Mouse (Mus musculus) liver, embryonic 14.5 days (tissue): ENCODE results near the gene Mrpl43. TPM values are rescaled to one million over a fixed set of nuclear protein-coding genes. Genes with fewer than 3 reads are reported as not detected.

Source experiments
- ATAC-seq: fragments of 200-750 bp; cut with Nextera tagmentation; 2 replicates; pipeline ENCODE4 v1.8.0; 2017; ENCODE audit warnings: moderate number of reproducible peaks, mild to moderate bottlenecking, moderate library complexity; ENCODE audit not compliant: insufficient read depth
- DNase-seq, 3 experiments: peaks; one replicate each; pipeline ENCODE4 v3.0.0-alpha.2; 2012 to 2013; ENCODE audit warnings: low read depth in 3 of 3, low spot score in 3 of 3
- H3K27ac ChIP-seq: fragments of 300-500 bp; sonication (generic); 2 replicates; pipeline ENCODE4 v1.5.1; 2014; ENCODE audit warnings: moderate library complexity, mild to moderate bottlenecking, control low read depth, inconsistent platforms
- H3K27me3 ChIP-seq: fragments of 300-500 bp; sonication (generic); 2 replicates; pipeline ENCODE4 v1.6.1; 2014; ENCODE audit warnings: mild to moderate bottlenecking, low read length, moderate library complexity; ENCODE audit not compliant: control insufficient read depth, insufficient read depth
- H3K36me3 ChIP-seq: fragments of 300-500 bp; sonication (generic); replicated peaks from 2 replicates; pipeline ENCODE4 v1.6.1; 2014; ENCODE audit warnings: low read depth; ENCODE audit not compliant: control insufficient read depth, insufficient read depth
- H3K4me1 ChIP-seq, 2 experiments: fragments of 200-500 bp in 1 of 2; fragments of 300-500 bp in 1 of 2; sonication (generic) in 1 of 2; replicated peaks; 2 replicates each; pipeline ENCODE4 v1.6.1; 2012 to 2014; ENCODE audit warnings: antibody characterized with exemption in 1 of 2, inconsistent platforms in 1 of 2, low read length in 1 of 2; ENCODE audit not compliant: control insufficient read depth in 2 of 2, insufficient read depth in 2 of 2
- H3K4me2 ChIP-seq: fragments of 300-500 bp; sonication (generic); 2 replicates; pipeline ENCODE4 v1.6.1; 2014; ENCODE audit warnings: low read depth, mild to moderate bottlenecking, control low read depth, moderate library complexity
- H3K4me3 ChIP-seq, 2 experiments: fragments of 200-500 bp in 1 of 2; fragments of 300-500 bp in 1 of 2; sonication (generic) in 1 of 2; 2 replicates each; pipeline ENCODE4 v1.5.1; 2012 to 2014; ENCODE audit warnings: low read depth in 2 of 2, low read length in 2 of 2, mild to moderate bottlenecking in 2 of 2, control low read depth in 1 of 2, inconsistent platforms in 1 of 2, moderate library complexity in 1 of 2; ENCODE audit not compliant: insufficient read depth in 1 of 2
- H3K9ac ChIP-seq: fragments of 300-500 bp; sonication (generic); replicated peaks from 2 replicates; pipeline ENCODE4 v1.6.1; 2014; ENCODE audit warnings: mild to moderate bottlenecking, control low read depth, moderate library complexity
- H3K9me3 ChIP-seq: fragments of 300-500 bp; sonication (generic); 2 replicates; pipeline ENCODE4 v1.6.1; 2016; ENCODE audit warnings: low read length, mixed read lengths; ENCODE audit not compliant: control insufficient read depth
- CTCF ChIP-seq: IDR thresholded peaks from 2 replicates; pipeline ENCODE4 v1.5.1; 2016; ENCODE audit warnings: antibody characterized with exemption, low read depth, control low read depth
- EP300 ChIP-seq: IDR thresholded peaks from 2 replicates; pipeline ENCODE4 v1.6.1; 2016; ENCODE audit warnings: antibody characterized with exemption, low read depth
- WGBS: fragments of 180-500 bp; shearing (Covaris S2); extraction: QIAGEN DNeasy Blood & Tissue Kit; methylation state at CpG from one replicate; pipeline ENCODE4 v1.1.7; 2014; ENCODE audit not compliant: insufficient replicate concordance; 5-methylcytosine and 5-hydroxymethylcytosine counted together
- polyA plus RNA-seq, 2 experiments: library from polyadenylated mRNA; depleted of rRNA in 1 of 2; stranded (reverse) in 1 of 2; unstranded in 1 of 2; fragments of >200 nt; fragmentation: Nextera tagmentation in 1 of 2; extraction: Ambion mirVana in 1 of 2; gene quantifications; 2 replicates each; pipeline versions ENCODE4 v1.2.1 to v1.2.3; 2012 to 2014

Mrpl43 gene
- polyA plus RNA-seq, 2 experiments = 19.6 to 28.9 TPM

DNA sequence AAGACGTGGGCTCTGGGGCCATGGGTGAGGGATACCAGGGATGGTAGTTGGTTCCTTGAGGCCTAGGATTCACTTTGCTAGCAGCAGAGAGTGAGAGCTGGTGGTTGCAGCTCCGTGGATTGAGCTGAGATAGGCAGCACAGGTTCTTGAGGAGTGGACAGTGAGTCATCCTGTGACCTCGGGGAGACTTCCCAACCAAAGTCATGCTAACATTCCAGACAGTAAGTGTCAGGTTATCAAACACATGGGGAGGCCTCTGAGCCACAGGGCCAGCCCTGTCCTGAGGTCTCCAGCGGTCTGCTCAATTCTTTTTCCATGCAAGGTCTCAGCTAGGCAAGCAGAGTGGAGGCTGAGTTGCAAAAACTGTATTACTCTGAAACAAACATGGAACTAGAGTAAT is 4.4 kb upstream of the Mrpl43 start:
- TF ChIP-seq EP300 (no peak), CTCF (no peak)
- H3K9me3 ChIP-seq = no peaks in the 10 kb centered on the region
- H3K9ac ChIP-seq = no peak overlapping the region
- DNase-seq = no peak
- H3K27me3 ChIP-seq = peaks cover under 1% of the 10 kb centered on the region; the same call in 1 of the 2 replicates
- WGBS = 67% methylated on average over 4 of the region's 4 CpGs
- no peak overlapping the region for H3K4me2 ChIP-seq
- no peak for ATAC-seq
- no peak overlapping the region for H3K4me3 ChIP-seq
- no peak overlapping the region for H3K27ac ChIP-seq
- H3K36me3 ChIP-seq = peaks cover 2% of the 10 kb centered on the region
- peaks cover 0 to 24% of the 10 kb centered on the region in 2 experiments; a peak in 3 of 4 replicates for H3K4me1 ChIP-seq

DNA sequence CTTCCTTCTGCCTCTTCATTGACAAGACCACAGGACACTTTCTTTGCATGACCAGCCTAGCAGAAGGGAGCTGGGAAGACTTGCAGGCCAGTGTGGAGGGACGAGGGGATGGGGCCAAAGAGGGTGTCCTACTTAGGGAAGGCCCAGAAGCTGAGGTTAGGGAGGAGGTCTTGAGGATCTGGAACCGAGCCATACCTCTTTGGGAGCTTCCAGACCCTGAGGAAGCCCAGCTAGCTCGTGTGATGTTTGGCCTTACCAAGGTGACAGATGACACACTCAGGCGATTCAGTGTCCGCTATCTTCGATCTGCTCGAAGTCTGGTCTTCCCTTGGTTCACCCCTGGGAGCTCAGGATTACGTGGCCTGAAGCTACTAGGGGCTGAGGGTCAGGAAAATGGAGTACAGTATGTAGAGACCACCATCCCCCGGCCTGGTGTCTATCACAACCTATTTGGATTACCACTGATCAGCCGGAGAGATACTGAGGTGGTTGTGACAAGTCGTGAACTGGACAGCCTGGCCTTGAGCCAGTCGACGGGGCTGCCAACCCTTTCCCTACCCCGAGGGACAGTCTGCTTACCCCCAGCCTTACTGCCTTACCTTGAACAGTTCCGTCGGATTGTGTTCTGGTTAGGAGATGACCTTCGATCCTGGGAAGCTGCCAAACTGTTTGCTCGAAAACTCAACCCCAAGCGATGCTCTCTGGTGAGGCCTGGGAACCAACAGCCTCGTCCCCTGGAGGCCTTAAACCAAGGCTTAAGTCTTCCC is 1.4 kb upstream of the Mrpl43 start:
- H3K27ac ChIP-seq = no peak overlapping the region
- no peaks in the 10 kb centered on the region for H3K27me3 ChIP-seq
- H3K4me2 ChIP-seq = peak overlapping the region; percentile 96
- peaks cover 9% of the 10 kb centered on the region for H3K36me3 ChIP-seq
- peaks cover 5 to 14% of the 10 kb centered on the region in 2 experiments for H3K4me1 ChIP-seq
- DNase-seq = no peak
- no peak for TF ChIP-seq CTCF
- no peak overlapping the region; the same call in 1 of the 2 replicates for H3K9ac ChIP-seq
- no peaks in the 10 kb centered on the region for H3K9me3 ChIP-seq
- ATAC-seq = no peak
- 72% methylated on average over 20 of the region's 20 CpGs for WGBS
- peak overlapping the region; percentile 65 to 79 for H3K4me3 ChIP-seq

DNA sequence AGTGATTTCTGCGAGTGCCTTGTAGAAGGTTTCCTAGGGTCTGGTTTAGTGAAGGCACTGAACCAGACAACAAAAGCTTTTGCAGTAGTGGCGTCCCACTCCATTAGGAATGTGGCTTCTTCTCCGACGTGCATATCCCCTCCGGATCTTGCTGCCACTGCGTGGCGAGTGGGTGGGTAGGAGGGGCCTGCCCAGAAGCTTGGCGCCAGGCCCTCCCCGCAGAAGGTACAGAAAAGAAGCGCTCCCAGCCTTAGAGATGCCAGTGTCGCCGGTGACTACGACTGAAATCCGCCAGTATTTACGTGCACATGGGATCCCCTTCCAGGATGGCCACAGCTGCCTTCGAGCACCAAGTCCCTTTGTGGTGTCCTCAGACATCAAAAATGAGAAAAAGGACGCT is 779 bp upstream of the Mrpl43 start:
- peak overlapping the region; percentile 59 for H3K9ac ChIP-seq
- H3K27ac ChIP-seq = peak overlapping the region; percentile 29; the same call in 1 of the 2 replicates
- peak overlapping the region; percentile 96 for H3K4me2 ChIP-seq
- no peaks in the 10 kb centered on the region for H3K9me3 ChIP-seq
- peaks cover 9% of the 10 kb centered on the region for H3K36me3 ChIP-seq
- DNase-seq (no peak), ATAC-seq (no peak)
- TF ChIP-seq CTCF = no peak
- no peak for TF ChIP-seq EP300
- no peaks in the 10 kb centered on the region for H3K27me3 ChIP-seq
- WGBS = 23% methylated on average over 17 of the region's 17 CpGs
- H3K4me3 ChIP-seq = peak overlapping the region; percentile 65 to 79
- peaks cover 5 to 14% of the 10 kb centered on the region in 2 experiments for H3K4me1 ChIP-seq

DNA sequence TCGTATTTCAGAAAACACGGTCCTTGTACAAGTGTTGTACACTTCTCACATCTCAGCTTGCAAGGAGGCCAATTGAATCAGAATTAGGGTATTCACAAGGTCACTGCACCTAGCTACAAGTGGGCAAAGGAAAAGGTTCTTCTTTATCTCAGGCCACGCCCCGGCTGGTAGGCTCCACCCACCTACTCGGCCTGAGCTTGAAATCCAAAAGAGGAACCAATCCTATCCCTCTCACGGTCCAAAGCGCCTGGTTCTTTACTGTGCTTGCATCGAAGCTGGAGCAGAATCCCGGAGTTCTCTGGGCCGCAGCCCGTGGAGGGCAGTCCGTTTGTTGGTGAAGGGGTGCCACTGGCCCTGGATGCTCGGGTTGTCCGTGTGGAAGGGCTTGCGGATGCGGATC is 798 bp downstream of the Mrpl43 start, which contains the start of gene Twnk:
Gene Twnk (plus strand): TSS at position 220 of the 400 bp plus-strand sequence.
- 8% methylated on average over 16 of the region's 16 CpGs for WGBS
- Histone ChIP-seq H3K27ac (peak within 1 kb of the TSS; percentile 29), H3K36me3 (peaks cover 7% of the 10 kb centered on the region), H3K9ac (peak within 1 kb of the TSS; percentile 59), H3K4me2 (peak within 1 kb of the TSS; percentile 96), H3K4me3 (peak within 1 kb of the TSS; percentile 65 to 79), H3K27me3 (no peaks in the 10 kb centered on the region), H3K9me3 (no peaks in the 10 kb centered on the region), H3K4me1 (peaks cover 5 to 14% of the 10 kb centered on the region in 2 experiments)
- ATAC-seq (no peak; the same call in 1 of the 2 replicates), DNase-seq (peak; percentile 57 to 71 (median 67))
- TF ChIP-seq CTCF = no peak
- TF ChIP-seq EP300 = no peak

DNA sequence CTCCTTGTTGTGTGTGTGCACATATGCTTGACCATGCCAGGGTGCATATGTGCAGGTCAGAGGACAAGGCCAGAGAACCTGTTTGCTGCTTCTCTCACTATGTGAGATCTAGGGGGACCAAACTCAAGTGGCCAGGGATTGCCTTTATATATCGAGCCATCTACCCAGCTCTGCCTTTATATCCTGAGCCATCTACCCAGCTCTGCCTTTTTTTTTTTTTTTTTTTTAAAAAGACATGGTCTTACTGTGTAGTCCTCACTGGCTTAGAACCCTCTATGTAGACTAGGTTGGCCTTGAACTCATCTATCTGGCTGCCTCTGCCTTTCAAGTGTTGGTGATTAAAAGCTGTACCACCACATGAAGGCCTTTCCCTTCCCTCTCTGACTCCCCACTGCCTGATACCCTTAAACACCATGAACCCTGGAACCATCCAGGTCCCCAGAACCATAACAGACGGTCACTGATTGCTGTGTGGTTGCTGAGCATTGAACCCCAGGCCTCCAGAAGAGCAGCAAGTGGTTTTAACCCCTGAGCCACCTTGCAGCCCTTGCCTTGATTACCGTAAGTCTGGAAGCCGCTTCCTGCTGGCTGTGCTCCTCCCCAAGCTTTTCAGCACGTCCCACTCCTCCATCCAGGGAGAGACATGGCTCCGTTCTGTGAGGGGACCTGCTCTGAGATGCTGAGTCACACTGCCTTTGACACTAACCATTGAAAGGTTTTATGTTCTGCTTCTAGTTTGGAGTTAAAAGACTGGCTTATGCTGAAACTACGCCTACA is 2.3 kb downstream of the Mrpl43 start:
- Histone ChIP-seq H3K4me2 (no peak overlapping the region), H3K27ac (no peak overlapping the region), H3K9ac (no peak overlapping the region), H3K27me3 (no peaks in the 10 kb centered on the region), H3K36me3 (peaks cover 7% of the 10 kb centered on the region), H3K9me3 (no peaks in the 10 kb centered on the region), H3K4me1 (peaks cover 5 to 14% of the 10 kb centered on the region in 2 experiments), H3K4me3 (no peak overlapping the region)
- 80% methylated on average over 7 of the region's 7 CpGs for WGBS
- no peak for DNase-seq
- ATAC-seq = no peak
- TF ChIP-seq CTCF (no peak), EP300 (no peak)
